Mouse (Mus musculus): ENCODE results near the gene Ecm2.

DNA sequence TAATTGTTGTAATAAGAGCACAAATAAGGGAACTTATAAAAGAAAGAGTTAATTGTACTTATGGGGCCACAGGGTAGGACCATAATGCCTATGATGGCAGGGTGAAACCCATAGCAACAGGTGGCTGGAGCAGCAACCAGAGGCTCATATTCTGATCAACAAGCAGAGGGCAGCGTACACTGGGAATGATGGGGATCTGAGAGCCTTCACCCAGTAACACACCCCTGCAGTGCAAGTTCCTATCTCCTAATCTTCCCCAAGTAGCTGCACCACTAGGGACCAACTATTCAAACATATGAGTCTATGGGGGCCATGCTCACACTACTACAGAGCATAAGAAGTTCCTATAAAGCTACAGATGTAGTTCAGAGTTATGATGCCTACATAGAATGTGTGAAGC, 59.7 kb downstream of the Ecm2 start:
- TF ChIP-seq TAL1 (IDR thresholded peaks at IDR 0.05; ENCODE audit: low read length) (no peak), GATA1 (IDR thresholded peaks at IDR 0.05; ENCODE audit: low read length) (no peak)
